Mouse (Mus musculus) 416B (cell line): ENCODE results near the gene Slc6a17.

ENCODE experiments used
- DNase-seq: peaks from one replicate; pipeline ENCODE4 v3.0.0; 2011; ENCODE audit warnings: low read depth

Gene Slc6a17

GRCm38 (mm10) chr3:107466577-107466976 is 51.2 kb downstream of the Slc6a17 start:
- peak; percentile 47 for DNase-seq

DNA sequence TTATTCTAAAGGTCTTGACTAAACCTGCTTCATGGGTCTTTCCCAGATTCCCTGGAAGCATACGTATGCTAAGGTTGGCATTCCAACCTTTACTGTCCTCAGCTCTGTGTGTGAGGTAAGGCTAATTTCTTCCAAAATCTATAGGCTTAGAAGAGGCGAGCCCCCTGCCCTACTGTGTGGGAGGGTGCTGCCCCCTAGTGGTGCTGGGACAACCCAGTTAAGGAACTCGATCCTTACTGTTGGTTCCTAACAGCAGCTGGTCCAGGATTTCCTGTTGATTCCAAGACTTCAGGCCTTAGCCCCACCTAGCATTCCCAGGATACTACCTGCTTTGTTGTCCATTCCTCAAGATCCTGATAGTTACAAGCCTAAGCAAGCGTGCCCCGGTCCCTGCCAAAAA is 55.7 kb downstream of the Slc6a17 start:
- peak; percentile 46 for DNase-seq

DNA sequence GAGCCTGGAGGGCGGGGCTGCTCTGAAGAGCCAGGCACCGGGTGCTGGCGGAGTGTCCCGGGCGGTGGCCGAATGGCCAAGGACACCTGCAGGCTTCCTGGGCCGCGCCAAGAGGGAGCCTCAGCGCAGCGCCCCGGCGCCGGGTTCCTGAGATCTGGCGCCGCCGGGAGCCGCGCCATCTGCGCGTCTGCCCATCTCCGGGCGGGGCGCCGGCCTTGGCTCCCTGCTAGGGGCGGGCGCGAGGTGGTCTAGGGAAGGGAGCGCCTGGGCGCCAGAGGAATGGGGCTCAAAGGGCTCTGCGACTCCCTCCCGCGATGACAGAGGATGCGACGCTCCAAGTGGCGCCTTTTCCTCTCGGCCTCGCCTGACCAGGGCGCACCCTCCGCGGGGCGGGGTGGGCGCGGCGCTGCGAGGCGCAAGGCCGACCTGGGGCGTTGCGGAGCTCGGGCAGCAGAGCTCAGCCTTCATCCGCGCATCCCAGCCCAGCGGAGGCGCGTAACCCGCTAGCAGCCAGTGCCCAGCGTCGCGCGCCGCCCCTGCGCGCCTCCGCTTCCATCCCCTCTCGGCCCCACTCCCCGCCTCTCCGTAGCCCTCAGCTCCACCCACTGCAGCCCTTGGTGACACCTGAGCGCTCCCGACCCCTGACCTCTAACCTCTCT is 57.9 kb downstream of the Slc6a17 start:
- DNase-seq = no peak

GRCm38 (mm10) chr3:107459196-107459772 is 58.5 kb downstream of the Slc6a17 start, which contains the start of gene Kcnc4:
Gene Kcnc4, minus strand, starts transcription at chr3:107459552.
- no peak for DNase-seq

DNA sequence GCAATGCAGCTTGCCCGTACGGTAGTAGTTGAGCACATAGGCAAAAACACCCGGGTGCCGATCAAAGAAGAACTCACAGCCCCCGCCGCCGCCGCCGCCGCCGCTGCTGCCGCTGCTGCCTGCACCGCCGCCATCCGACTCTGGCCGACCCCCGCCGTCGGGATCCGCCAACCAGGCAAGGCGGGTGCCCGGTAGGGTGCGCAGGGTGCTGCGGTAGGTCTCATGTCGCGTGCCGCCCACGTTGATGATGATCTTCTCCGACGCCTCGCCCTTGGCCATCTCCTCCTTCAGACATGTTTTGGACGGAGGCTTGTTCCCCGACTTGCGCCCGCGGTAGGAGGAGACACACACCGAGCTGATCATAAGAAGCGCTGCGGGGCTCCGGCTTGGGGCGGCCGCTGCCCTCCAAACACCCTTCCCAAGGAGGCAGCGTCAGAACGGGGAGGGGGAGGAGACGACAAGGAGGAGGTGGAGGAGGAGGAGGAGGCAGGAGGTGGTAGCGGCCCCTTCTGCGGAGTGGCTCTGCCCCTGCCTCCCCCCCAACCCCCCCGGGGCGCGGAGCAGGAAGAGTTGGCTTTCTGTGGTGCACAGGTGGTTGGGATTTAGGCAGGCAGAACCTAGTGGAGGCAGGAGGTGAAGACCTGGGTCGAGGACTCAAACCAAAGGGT is 59.2 kb downstream of the Slc6a17 start:
- no peak for DNase-seq

DNA sequence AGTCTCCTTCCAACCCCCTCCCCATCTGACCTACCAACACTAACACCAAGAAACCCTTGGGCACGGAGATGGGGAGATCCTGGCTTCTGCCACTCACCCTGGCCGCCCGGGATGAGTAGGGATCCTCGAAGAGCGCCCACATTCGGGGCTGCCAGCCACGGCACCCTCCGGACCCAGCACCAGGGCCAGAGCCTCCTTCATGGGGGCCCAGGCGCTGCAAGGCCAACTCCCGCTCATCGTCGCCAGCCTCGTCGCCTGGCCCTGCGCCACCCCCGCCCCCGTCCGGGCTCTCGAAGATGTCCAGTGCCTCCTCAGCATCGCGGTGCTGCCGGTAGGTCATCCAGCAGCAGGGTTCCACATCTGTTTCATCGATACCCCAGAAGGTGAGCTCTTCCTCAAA is 59.7 kb downstream of the Slc6a17 start:
- DNase-seq = no peak

DNA sequence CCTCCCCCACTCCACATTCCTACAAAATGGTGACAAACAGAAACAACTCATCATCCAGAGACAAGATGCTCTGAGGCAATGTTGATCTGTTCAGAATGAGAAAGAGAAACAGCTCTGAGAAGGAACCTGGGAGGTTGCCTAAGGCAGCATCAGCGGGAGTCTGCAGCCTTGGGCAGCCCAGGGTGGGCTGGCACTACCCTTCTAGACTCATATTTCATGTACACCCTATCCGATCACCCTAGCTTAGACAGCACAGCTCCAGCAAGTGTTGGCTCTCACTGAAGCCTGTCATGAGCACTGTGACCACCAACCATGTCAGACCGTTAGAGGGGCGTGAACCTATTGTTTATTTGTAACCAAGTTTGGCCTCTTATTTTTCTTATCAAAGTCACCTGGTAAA is 63.5 kb downstream of the Slc6a17 start:
- DNase-seq = no peak

GRCm38 (mm10) chr3:107446822-107447221 is 71.0 kb downstream of the Slc6a17 start:
- DNase-seq = peak; percentile 29

DNA sequence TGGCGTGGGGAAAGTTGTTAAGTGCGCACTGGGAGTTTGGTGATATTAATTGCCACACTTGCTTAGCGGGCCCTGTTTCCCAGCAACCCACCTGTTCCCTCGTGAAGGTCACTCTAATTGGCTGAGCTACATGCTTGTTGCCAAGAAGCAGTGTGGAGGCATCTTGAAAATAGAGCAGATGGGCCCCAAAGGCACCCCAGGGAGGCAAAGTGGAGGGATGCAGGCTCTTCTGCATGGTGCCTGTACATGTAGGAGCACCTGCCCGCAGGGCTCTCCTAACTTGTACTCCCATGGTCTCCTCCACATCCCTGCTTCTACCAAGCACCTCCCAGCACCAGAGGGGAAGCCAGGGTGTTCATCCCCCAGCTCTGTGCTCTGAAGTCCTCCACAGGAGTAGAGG is 74.0 kb downstream of the Slc6a17 start:
- no peak for DNase-seq

- DNase-seq = no peak
These were observed 75.6 kb downstream of the Slc6a17 start for GRCm38 (mm10) chr3:107442191-107442590.

GRCm38 (mm10) chr3:107441306-107441705 is 76.5 kb downstream of the Slc6a17 start:
- DNase-seq = no peak

- no peak for DNase-seq
These were observed 78.5 kb downstream of the Slc6a17 start for GRCm38 (mm10) chr3:107439280-107439679.

DNA sequence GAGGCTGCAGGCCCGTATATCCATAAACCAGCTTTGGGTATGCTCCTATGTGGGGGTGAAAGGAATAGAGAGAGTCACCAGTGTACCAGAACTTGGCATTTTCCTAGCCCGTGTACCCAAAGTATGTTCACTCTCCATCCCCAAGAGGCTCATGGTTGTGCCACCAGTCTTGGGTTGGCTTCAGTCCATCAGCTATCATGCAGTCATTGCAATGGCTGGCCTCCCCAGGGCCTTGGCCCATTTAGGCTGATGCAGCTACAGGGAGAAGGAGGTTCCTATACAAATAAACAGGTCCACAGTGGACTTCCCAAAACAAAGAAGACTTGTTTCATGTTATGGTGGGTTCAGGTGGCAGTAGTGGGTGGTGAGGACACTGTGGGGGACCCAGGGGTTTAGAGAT is 80.2 kb downstream of the Slc6a17 start:
- DNase-seq = no peak

- DNase-seq = no peak
These were observed 81.4 kb downstream of the Slc6a17 start for GRCm38 (mm10) chr3:107436434-107436833.

- no peak for DNase-seq
These were observed 84.2 kb downstream of the Slc6a17 start for GRCm38 (mm10) chr3:107433614-107434013.

DNA sequence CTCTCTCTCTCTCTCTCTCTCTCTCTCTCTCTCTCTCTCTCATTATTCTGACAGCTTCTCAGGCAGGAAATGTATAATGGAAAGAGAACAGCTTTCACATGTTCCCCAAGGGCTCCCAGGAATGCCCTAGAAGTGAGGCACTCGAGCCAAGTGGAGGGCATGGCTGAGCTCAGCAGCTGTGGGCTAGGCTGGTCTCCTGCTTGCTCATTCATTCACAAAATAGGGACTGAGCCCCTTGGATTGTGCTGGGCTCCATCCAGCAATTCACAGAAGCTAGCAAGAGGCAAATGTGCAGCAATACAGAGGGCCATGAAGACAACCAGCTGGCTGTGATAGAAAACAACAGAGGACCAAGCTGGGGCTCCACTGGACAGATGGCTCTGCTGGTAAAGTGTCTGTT is 86.5 kb downstream of the Slc6a17 start:
- DNase-seq = no peak

DNA sequence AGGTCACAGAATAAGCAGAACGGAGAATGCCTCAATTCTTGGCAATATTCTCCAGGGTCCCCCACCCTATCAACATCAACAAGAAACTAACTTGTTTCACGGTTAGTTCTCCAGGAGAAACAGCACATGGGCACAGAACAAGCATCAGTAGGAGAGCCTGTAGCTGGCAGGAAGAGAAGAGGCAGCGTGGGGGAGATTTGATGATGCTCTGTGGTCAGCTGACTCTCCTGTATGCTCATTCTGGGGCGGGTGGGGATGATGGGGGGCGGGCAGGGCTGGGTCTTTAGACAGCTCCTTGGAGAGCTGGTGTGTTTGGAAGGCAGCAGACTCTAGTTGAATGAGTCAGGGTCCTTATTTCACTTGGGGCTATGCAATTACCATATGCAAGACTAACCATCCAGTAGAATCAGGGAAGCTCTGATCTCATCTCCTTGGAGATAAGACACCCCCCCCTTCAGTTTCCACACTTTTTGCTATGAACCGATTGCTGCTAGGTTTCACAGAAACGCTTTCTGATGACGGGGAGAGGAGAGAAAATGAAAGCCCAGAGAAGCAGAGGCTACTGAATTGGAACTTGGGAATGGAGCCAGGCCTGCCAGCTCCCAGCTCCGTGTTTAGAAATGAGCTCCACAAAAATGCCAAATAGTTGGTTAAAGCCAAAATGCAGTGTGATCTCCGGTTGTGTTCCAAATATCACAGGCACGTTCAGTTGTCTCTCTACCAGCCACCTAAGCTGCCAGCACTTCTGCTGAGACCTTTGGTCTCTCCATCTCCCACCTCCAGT is 93.4 kb downstream of the Slc6a17 start:
- no peak for DNase-seq

DNA sequence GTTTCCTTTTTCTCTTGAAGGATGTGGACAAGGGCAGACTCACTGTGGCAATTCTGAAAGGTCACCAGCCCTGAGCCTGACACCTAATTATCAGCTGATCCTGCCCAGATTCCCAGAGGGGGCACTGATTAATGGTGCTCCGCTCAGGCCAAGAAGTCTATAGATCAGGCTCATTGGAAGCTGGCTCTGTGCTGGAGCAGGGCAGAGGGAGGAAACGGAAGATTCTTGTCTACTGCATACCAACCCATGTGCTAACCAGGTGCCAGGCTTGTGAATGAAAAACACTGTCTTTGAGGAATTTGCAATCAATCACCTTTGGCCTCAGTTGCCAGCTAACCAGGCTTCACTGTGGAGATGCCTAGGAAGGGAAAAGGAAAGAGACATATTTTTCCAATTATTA is 97.7 kb downstream of the Slc6a17 start:
- no peak for DNase-seq
